Mouse (Mus musculus) neural tube, embryonic 10.5 days (tissue): ENCODE data around the gene Atg2b.
A peak's percentile ranks its signal among the peaks of the same experiment; 100 is the strongest.

ENCODE experiments used
- DNase-seq: peaks from one replicate; pipeline ENCODE4 v3.0.0-alpha.2; 2017; ENCODE audit warnings: low spot score; ENCODE audit errors: extremely low spot score

Gene Atg2b

GRCm38 (mm10) chr12:105683933-105684901 is 794 bp downstream of the Atg2b start, which contains the start of gene Gskip:
Gskip (plus strand) TSS chr12:105684829.
- DNase-seq, result peak; percentile 71

GRCm38 (mm10) chr12:105678762-105679161 is 6.2 kb downstream of the Atg2b start:
- no peak for DNase-seq

- no peak for DNase-seq
Observed at GRCm38 (mm10) chr12:105678211-105678610, 6.8 kb downstream of the Atg2b start.

- DNase-seq, result no peak
Observed at GRCm38 (mm10) chr12:105676274-105676673, 8.7 kb downstream of the Atg2b start.

GRCm38 (mm10) chr12:105655850-105656249 is 29.2 kb downstream of the Atg2b start:
- no peak for DNase-seq

- no peak for DNase-seq
Observed at GRCm38 (mm10) chr12:105642770-105643321, 42.2 kb downstream of the Atg2b start.

- DNase-seq, result no peak
Observed at GRCm38 (mm10) chr12:105637554-105637953, 47.5 kb downstream of the Atg2b start.

- DNase-seq, result no peak
Observed at GRCm38 (mm10) chr12:105636551-105636950, 48.5 kb downstream of the Atg2b start.

- no peak for DNase-seq
Observed at GRCm38 (mm10) chr12:105634374-105635067, 50.5 kb downstream of the Atg2b start.

GRCm38 (mm10) chr12:105625798-105626197 is 59.2 kb downstream of the Atg2b start:
- DNase-seq, result no peak

- no peak for DNase-seq
Observed at GRCm38 (mm10) chr12:105622981-105623539, 62.0 kb downstream of the Atg2b start.

GRCm38 (mm10) chr12:105622048-105622447 is 63.0 kb downstream of the Atg2b start:
- DNase-seq, result no peak

- DNase-seq, result no peak
Observed at GRCm38 (mm10) chr12:105613559-105613958, 71.5 kb downstream of the Atg2b start.

GRCm38 (mm10) chr12:105611748-105612147 is 73.3 kb downstream of the Atg2b start:
- peak; percentile 76 for DNase-seq

GRCm38 (mm10) chr12:105611045-105611444 is 74.0 kb downstream of the Atg2b start:
- no peak for DNase-seq

- no peak for DNase-seq
Observed at GRCm38 (mm10) chr12:105606881-105607280, 78.1 kb downstream of the Atg2b start.

- DNase-seq, result no peak
Observed at GRCm38 (mm10) chr12:105605212-105605611, 79.8 kb downstream of the Atg2b start.

GRCm38 (mm10) chr12:105603904-105604303 is 81.1 kb downstream of the Atg2b start:
- DNase-seq, result no peak

- DNase-seq, result no peak
Observed at GRCm38 (mm10) chr12:105602581-105603210, 82.3 kb downstream of the Atg2b start, which contains the start of gene Bdkrb1. Bdkrb1 (plus strand) TSS chr12:105603085.

- no peak for DNase-seq
Observed at GRCm38 (mm10) chr12:105601586-105601985, 83.4 kb downstream of the Atg2b start.

- no peak for DNase-seq
Observed at GRCm38 (mm10) chr12:105599098-105599497, 85.9 kb downstream of the Atg2b start.
